Mouse (Mus musculus): ENCODE measurements around the gene Gemin2. TPM values are rescaled to one million over a fixed set of nuclear protein-coding genes. Genes with fewer than 3 reads are reported as not detected.
A peak's percentile ranks its signal among the peaks of the same experiment; 100 is the strongest.
"Not testable (repeated sequence)": the region's sequence is repeated elsewhere in the genome, so short reads cannot be mapped to it uniquely, and the experiment has no call there.

Gene Gemin2
- polyA plus RNA-seq (2015; fragmentation: Nextera tagmentation; extraction: Ambion mirVana), result 15.0 and 16.6 TPM in 2 replicates

DNA sequence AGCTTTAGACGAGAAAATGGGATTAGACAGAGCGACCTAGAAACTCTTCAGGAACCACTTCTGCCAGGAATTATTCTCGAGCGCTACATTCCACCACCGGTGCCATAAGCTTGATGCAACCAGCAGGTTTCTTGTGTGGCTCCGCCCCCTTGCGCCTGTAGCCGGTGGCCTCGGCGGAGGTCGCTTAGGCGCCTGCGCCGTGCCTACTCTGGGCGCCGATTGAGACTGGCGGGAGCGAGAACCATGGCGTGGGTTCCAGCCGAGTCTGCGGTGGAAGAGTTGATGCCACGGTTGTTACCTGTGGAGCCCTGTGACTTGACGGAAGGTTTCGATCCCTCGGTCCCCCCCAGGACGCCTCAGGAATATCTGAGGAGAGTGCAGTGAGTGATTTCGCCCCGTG is at the start of gene Gemin2:
Gene Gemin2 (plus strand): TSS at position 160 of the 400 bp plus-strand sequence.
- Histone ChIP-seq H3K27ac (ENCODE audit: low read length) (peak within 1 kb of the TSS; percentile 68), H3K27me3 (ENCODE audit: control insufficient read depth, insufficient read depth, low read depth, low read length) (no peaks in the 10 kb centered on the region), H3K4me1 (ENCODE audit: control insufficient read depth, insufficient read depth, low read length) (peaks cover 23% of the 10 kb centered on the region), H3K36me3 (ENCODE audit: control insufficient read depth, insufficient read depth, low read length) (0 out of 2 replicates have a peak, but pooled peaks cover 3% of the 10 kb centered on the region), H3K9me3 (replicated peaks; ENCODE audit: control insufficient read depth, low read length, poor library complexity, severe bottlenecking) (no peaks in the 10 kb centered on the region), H3K4me3 (ENCODE audit: low read depth, low read length) (peak within 1 kb of the TSS; percentile 86), H3K9ac (ENCODE audit: low read depth, low read length) (peak within 1 kb of the TSS; percentile 76), H3K4me2 (ENCODE audit: low read length) (peak within 1 kb of the TSS; percentile 87)
- under 1% methylated on average over 28 of the region's 28 CpGs for WGBS
- ATAC-seq, result peak; percentile 70

DNA sequence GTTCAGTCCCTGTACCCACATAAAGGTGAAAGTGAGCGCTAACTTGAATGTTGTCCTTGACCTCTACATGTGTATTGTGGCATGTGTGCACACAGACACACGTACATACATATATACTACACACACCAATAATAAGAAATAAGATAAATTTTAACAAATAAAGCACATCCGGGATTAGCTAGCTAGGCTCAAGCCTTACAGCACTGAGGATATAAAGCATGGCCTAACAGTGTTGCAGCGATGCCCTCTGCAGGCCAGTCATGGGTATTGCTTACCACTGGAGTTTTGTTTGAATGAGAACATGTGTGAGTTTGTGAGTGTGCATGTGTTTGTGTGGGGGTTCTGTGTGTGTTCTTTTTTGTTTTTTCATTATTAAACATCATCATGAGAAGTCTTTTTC is 48.6 kb upstream of the Gemin2 start:
- no peaks in the 10 kb centered on the region for H3K4me1 ChIP-seq (ENCODE audit: control insufficient read depth, insufficient read depth, low read length)
- no peak overlapping the region for H3K27ac ChIP-seq (ENCODE audit: low read length)
- no peaks in the 10 kb centered on the region for H3K27me3 ChIP-seq (ENCODE audit: control insufficient read depth, insufficient read depth, low read depth, low read length)
- 71% methylated on average over 4 of the region's 4 CpGs for WGBS
- H3K4me3 ChIP-seq (ENCODE audit: low read depth, low read length), result no peak overlapping the region
- H3K36me3 ChIP-seq (ENCODE audit: control insufficient read depth, insufficient read depth, low read length), result peaks cover 20% of the 10 kb centered on the region
- no peak overlapping the region for H3K4me2 ChIP-seq (ENCODE audit: low read length)
- no peaks in the 10 kb centered on the region for H3K9me3 ChIP-seq (replicated peaks; ENCODE audit: control insufficient read depth, low read length, poor library complexity, severe bottlenecking)
- peak; percentile 60; the same call in 1 of the 2 replicates for ATAC-seq
- H3K9ac ChIP-seq (ENCODE audit: low read depth, low read length), result no peak overlapping the region

DNA sequence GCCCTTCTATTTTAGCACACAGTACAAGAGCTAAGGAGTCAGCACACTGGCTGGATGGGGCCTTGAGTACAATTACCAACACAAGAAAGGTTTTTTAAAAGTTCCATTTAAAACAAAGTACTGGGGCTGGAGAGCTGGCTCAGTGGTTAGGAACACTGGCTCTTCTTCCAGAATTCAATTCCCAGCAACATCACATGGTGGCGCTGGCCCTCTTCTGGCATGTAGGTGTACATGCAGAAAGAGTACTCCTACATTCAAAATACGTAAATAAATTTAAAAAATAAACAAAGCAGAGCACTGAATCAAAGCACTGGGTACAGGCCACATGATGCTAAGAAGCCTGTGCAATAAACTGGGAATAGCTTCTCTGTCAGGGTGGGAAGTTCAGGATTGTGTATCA is 36.2 kb upstream of the Gemin2 start:
- Histone ChIP-seq H3K27me3 (ENCODE audit: control insufficient read depth, insufficient read depth, low read depth, low read length) (no peaks in the 10 kb centered on the region), H3K36me3 (ENCODE audit: control insufficient read depth, insufficient read depth, low read length) (peaks cover 24% of the 10 kb centered on the region), H3K4me3 (ENCODE audit: low read depth, low read length) (no peak overlapping the region), H3K27ac (ENCODE audit: low read length) (no peak overlapping the region), H3K9me3 (replicated peaks; ENCODE audit: control insufficient read depth, low read length, poor library complexity, severe bottlenecking) (no peaks in the 10 kb centered on the region), H3K4me1 (ENCODE audit: control insufficient read depth, insufficient read depth, low read length) (no peaks in the 10 kb centered on the region), H3K9ac (ENCODE audit: low read depth, low read length) (no peak overlapping the region), H3K4me2 (ENCODE audit: low read length) (no peak overlapping the region)
- no peak for ATAC-seq
- 72% methylated on average over 2 of the region's 2 CpGs for WGBS

DNA sequence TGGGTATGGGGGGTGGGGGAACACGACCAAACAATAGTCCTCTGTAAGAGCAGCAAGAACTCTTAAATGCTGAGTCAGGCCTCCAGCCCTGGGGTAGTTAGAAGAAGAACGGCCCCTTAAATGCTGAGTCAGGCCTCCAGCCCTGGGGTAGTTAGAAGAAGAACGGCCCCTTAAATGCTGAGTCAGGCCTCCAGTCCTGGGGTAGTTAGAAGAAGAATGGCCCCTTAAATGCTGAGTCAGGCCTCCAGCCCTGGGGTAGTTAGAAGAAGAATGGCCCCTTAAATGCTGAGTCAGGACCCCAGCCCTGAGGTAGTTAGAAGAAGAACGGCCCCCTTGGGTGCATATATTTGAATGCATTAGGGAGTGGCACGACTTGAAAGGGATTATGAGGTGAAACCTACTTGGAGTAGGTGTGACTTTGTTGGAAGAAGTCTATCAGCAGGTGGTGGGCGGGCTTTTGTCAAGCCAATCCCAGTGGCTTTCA is 32.0 kb upstream of the Gemin2 start:
- not testable (repeated sequence) for ATAC-seq; H3K4me2 ChIP-seq (ENCODE audit: low read length); H3K9ac ChIP-seq (ENCODE audit: low read depth, low read length); H3K9me3 ChIP-seq (replicated peaks; ENCODE audit: control insufficient read depth, low read length, poor library complexity, severe bottlenecking); H3K27me3 ChIP-seq (ENCODE audit: control insufficient read depth, insufficient read depth, low read depth, low read length); H3K4me3 ChIP-seq (ENCODE audit: low read depth, low read length); H3K4me1 ChIP-seq (ENCODE audit: control insufficient read depth, insufficient read depth, low read length); H3K27ac ChIP-seq (ENCODE audit: low read length)
- WGBS, result 79% methylated on average over 6 of the region's 6 CpGs
- peaks cover 28% of the 10 kb centered on the region for H3K36me3 ChIP-seq (ENCODE audit: control insufficient read depth, insufficient read depth, low read length)

DNA sequence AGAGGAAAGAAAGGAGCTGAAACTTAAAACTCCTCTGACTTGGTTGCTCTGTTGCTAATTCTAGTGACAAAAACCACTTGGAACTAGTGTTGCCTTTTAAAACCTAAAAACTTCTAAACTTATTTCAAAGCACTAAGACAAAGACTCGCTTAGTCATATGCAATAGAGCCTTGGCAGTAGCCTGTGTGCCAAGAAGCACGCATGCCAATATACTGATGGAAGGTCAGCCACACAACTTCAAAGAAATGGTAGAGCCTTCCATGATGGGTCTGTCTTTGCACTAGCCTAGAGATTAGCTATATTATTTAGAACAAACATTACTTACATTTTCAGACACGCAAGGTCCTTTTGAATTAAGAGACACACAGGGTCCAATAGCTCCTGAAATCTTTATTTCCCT is 27.4 kb upstream of the Gemin2 start:
- no peaks in the 10 kb centered on the region for H3K9me3 ChIP-seq (replicated peaks; ENCODE audit: control insufficient read depth, low read length, poor library complexity, severe bottlenecking)
- H3K27me3 ChIP-seq (ENCODE audit: control insufficient read depth, insufficient read depth, low read depth, low read length), result no peaks in the 10 kb centered on the region
- H3K4me3 ChIP-seq (ENCODE audit: low read depth, low read length), result no peak overlapping the region
- H3K27ac ChIP-seq (ENCODE audit: low read length), result no peak overlapping the region
- H3K4me2 ChIP-seq (ENCODE audit: low read length), result no peak overlapping the region
- no peak overlapping the region for H3K9ac ChIP-seq (ENCODE audit: low read depth, low read length)
- no peak for ATAC-seq
- H3K36me3 ChIP-seq (ENCODE audit: control insufficient read depth, insufficient read depth, low read length), result peaks cover 29% of the 10 kb centered on the region
- no peaks in the 10 kb centered on the region for H3K4me1 ChIP-seq (ENCODE audit: control insufficient read depth, insufficient read depth, low read length)
- 98% methylated on average over 3 of the region's 3 CpGs for WGBS

DNA sequence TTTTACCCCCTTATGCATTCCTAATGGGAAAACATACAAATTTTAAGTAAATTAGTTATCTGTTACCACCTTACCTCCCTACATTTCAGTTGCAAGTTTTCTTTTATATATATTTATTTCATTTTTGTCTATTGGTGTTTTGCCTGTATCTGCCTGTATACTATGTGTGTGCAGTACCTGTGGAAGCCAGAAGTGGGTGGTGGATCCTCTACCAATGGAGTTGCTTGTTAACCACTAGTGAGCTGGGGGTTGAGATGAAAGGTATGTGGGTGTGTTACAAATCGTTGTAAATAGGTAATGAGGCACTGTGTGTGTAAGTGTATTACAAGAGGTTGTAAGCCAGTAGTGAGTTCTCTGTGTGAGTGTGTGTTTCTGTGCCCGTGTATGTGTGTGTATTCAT is 2.7 kb upstream of the Gemin2 start:
- 74% methylated on average over 2 of the region's 2 CpGs for WGBS
- Histone ChIP-seq H3K9ac (ENCODE audit: low read depth, low read length) (no peak overlapping the region), H3K4me2 (ENCODE audit: low read length) (peak overlapping the region; percentile 91), H3K36me3 (ENCODE audit: control insufficient read depth, insufficient read depth, low read length) (peaks cover 13% of the 10 kb centered on the region), H3K4me1 (ENCODE audit: control insufficient read depth, insufficient read depth, low read length) (peaks cover 23% of the 10 kb centered on the region), H3K9me3 (replicated peaks; ENCODE audit: control insufficient read depth, low read length, poor library complexity, severe bottlenecking) (no peaks in the 10 kb centered on the region), H3K27me3 (ENCODE audit: control insufficient read depth, insufficient read depth, low read depth, low read length) (no peaks in the 10 kb centered on the region), H3K27ac (ENCODE audit: low read length) (no peak overlapping the region), H3K4me3 (ENCODE audit: low read depth, low read length) (no peak overlapping the region)
- ATAC-seq, result no peak

DNA sequence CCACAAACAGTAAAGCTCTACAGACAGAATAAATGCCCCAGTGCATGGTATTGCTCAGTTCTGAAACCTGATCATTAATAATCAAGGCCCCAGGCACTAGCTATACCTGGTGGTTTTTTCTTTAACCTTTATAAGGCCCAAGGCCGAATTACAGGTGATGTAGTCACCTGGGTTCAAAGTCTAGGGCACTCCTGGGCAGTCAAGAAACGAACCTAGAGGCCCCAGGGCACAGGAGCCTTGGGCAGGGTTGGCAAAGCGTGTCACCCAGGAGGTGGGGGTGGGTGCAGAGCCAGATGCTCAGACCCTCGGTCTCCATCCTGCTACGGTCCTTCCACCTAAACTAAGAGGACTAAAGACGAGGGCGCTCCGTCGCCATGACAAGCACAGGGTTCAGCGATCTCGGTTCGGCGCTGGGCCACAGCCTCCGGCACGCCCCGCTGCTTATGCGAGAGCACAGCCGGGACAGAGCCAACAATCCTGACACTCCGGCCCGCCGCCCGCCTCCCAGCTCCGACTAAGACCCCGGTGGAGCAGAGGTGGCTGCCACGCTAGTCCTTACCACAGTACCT is 1.8 kb upstream of the Gemin2 start:
- Histone ChIP-seq H3K27ac (ENCODE audit: low read length) (peak overlapping the region; percentile 85), H3K9me3 (replicated peaks; ENCODE audit: control insufficient read depth, low read length, poor library complexity, severe bottlenecking) (no peaks in the 10 kb centered on the region), H3K27me3 (ENCODE audit: control insufficient read depth, insufficient read depth, low read depth, low read length) (no peaks in the 10 kb centered on the region), H3K9ac (ENCODE audit: low read depth, low read length) (peak overlapping the region; percentile 91), H3K36me3 (ENCODE audit: control insufficient read depth, insufficient read depth, low read length) (peaks cover 5% of the 10 kb centered on the region), H3K4me1 (ENCODE audit: control insufficient read depth, insufficient read depth, low read length) (peaks cover 23% of the 10 kb centered on the region), H3K4me2 (ENCODE audit: low read length) (peak overlapping the region; percentile 91), H3K4me3 (ENCODE audit: low read depth, low read length) (peak overlapping the region; percentile 86)
- no peak for ATAC-seq
- WGBS, result under 1% methylated on average over 24 of the region's 25 CpGs

DNA sequence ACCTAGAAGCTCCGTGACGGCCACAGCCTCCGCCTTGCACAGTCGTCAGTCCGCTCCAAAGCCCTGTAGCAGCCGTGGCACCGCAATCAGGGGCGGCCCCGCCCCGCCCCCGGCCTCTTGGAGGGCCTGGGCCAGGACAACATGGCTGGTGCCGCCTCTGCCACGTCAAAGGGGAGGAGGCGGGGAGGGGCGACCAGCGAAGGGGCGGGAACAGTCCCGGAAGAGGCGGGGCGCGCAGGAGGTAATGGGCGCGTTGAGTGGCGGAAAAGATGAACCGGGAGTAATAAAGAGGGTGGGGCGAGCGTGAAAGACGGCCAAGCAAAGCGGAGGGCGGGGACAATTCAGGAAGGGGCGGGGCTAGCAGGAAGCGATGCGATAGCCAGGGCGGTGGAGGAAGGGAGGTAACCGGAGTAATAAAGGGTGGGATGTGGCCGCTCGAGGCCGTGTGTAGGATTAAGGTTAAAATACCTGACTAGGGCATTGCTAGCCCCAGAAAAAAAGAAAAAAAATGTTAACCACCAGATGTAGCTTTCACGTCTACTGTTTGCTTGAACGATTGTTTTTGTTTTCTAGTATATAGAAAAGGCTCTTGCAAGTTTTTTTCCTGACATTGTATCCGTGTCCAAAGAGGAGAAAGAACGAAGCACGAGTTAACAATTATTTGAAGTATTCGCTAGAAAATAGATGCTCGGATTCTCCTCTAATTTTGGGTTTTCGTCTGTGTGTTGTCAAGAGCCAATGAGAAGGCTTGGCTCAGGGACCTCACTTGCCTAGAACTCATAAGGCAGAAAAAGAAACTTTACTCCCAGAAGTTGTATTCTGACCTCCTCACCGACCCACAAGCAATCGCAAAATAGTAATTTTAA is 1.1 kb upstream of the Gemin2 start, which contains the start of gene Sec23a:
Gene Sec23a (minus strand): TSS at position 174 of the 866 bp plus-strand sequence.
- peak within 1 kb of the TSS; percentile 91 for H3K9ac ChIP-seq (ENCODE audit: low read depth, low read length)
- under 1% methylated on average over 47 of the region's 48 CpGs for WGBS
- H3K4me1 ChIP-seq (ENCODE audit: control insufficient read depth, insufficient read depth, low read length), result peaks cover 23% of the 10 kb centered on the region
- H3K4me3 ChIP-seq (ENCODE audit: low read depth, low read length), result peak within 1 kb of the TSS; percentile 86
- H3K27me3 ChIP-seq (ENCODE audit: control insufficient read depth, insufficient read depth, low read depth, low read length), result no peaks in the 10 kb centered on the region
- no peaks in the 10 kb centered on the region for H3K9me3 ChIP-seq (replicated peaks; ENCODE audit: control insufficient read depth, low read length, poor library complexity, severe bottlenecking)
- H3K36me3 ChIP-seq (ENCODE audit: control insufficient read depth, insufficient read depth, low read length), result no peaks in the 10 kb centered on the region
- H3K27ac ChIP-seq (ENCODE audit: low read length), result peak within 1 kb of the TSS; percentile 85
- peak; percentile 96 for ATAC-seq
- peak within 1 kb of the TSS; percentile 91 for H3K4me2 ChIP-seq (ENCODE audit: low read length)

DNA sequence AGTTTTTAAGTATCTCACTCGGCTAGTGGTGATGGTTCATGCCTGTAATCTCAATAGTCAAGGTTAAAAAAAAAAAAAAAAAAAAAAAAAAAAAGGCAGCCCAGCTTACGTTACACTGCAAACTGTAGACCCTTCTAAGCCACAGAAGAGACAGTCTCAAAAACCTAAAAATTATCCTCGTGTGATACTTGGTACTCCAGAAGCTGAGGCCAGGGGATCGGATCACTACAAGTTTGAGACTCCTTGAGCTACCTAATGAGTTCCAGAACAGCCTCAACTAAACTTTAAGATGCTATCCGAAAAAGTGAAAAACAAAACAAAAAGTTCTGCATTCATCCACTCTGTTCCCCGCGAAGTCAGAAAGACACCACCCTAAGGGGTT is 492 bp upstream of the Gemin2 start:
- H3K27me3 ChIP-seq (ENCODE audit: control insufficient read depth, insufficient read depth, low read depth, low read length), result no peaks in the 10 kb centered on the region
- no peak for ATAC-seq
- peak overlapping the region; percentile 87 for H3K4me2 ChIP-seq (ENCODE audit: low read length)
- H3K9me3 ChIP-seq (replicated peaks; ENCODE audit: control insufficient read depth, low read length, poor library complexity, severe bottlenecking), result no peaks in the 10 kb centered on the region
- WGBS, result 2% methylated on average over 7 of the region's 7 CpGs
- H3K9ac ChIP-seq (ENCODE audit: low read depth, low read length), result peak overlapping the region; percentile 53; the same call in 1 of the 2 replicates
- H3K36me3 ChIP-seq (ENCODE audit: control insufficient read depth, insufficient read depth, low read length), result no peaks in the 10 kb centered on the region
- peak overlapping the region; percentile 86 for H3K4me3 ChIP-seq (ENCODE audit: low read depth, low read length)
- H3K27ac ChIP-seq (ENCODE audit: low read length), result peak overlapping the region; percentile 60
- peaks cover 23% of the 10 kb centered on the region for H3K4me1 ChIP-seq (ENCODE audit: control insufficient read depth, insufficient read depth, low read length)
